Comparison of ENCODE assay signal across 9 mouse cellular contexts in genomic region chr6:48177936-48178335, GRCm38 (mm10).
DNase-seq lines count a peak whose midpoint lies in the region; ATAC-seq and TF ChIP-seq lines count a peak whose summit lies in the region.
"Had no signal": no experiment of that assay in that cellular context is flagged by ENCODE, and none has a peak within 500 bp of the region (broad histone marks: within the 10 kb centered on the region; RNA-seq: fewer than 3 reads in every experiment).

No protein-coding gene starts in this region.

- 6% methylated on average over 2 of the region's 2 CpGs for whole genome bisulfite sequencing in forebrain, embryonic 11.5 days
- 8% methylated on average over 2 of the region's 2 CpGs for WGBS in forebrain, embryonic 13.5 days
- WGBS in forebrain, postnatal 0 days: 11% methylated on average over 2 of the region's 2 CpGs
- WGBS in large intestine, adult 2 months: 7% methylated on average over 2 of the region's 2 CpGs

- no peak overlapping the region for H3K27ac ChIP-seq in forebrain, embryonic 11.5 days (ENCODE audit: low read depth, low read length)
- no peak overlapping the region for H3K27ac ChIP-seq in forebrain, embryonic 13.5 days
- no peak overlapping the region for H3K27ac ChIP-seq in forebrain, postnatal 0 days (ENCODE audit: low read depth, low read length)

- 0 out of 2 replicates have a peak, but pooled peaks cover 1% of the 10 kb centered on the region for H3K4me1 ChIP-seq in forebrain, embryonic 11.5 days (replicated peaks; ENCODE audit: control insufficient read depth, insufficient read depth, low read length)
- H3K4me1 ChIP-seq in forebrain, embryonic 13.5 days: 0 out of 2 replicates have a peak, but pooled peaks cover 4% of the 10 kb centered on the region
- no peaks in the 10 kb centered on the region for H3K4me1 ChIP-seq in forebrain, postnatal 0 days (ENCODE audit: insufficient read depth)

- H3K27me3 ChIP-seq in forebrain, embryonic 11.5 days (ENCODE audit: control insufficient read depth, insufficient read depth, low read length): no peaks in the 10 kb centered on the region
- no peaks in the 10 kb centered on the region for H3K27me3 ChIP-seq in forebrain, embryonic 13.5 days
- H3K27me3 ChIP-seq in forebrain, postnatal 0 days (ENCODE audit: insufficient read depth, low read length): no peaks in the 10 kb centered on the region

- no peak overlapping the region for H3K9ac ChIP-seq in forebrain, embryonic 11.5 days (ENCODE audit: low read length)
- H3K9ac ChIP-seq in forebrain, embryonic 13.5 days: no peak overlapping the region
- no peak overlapping the region for H3K9ac ChIP-seq in forebrain, postnatal 0 days

- no peaks in the 10 kb centered on the region for H3K9me3 ChIP-seq in forebrain, embryonic 11.5 days (ENCODE audit: control insufficient read depth, low read length)
- no peaks in the 10 kb centered on the region for H3K9me3 ChIP-seq in forebrain, embryonic 13.5 days (replicated peaks)
- H3K9me3 ChIP-seq in forebrain, postnatal 0 days (ENCODE audit: low read length): no peaks in the 10 kb centered on the region
- H3K9me3 ChIP-seq: G1E had no signal

- peak; percentile 56 for DNase-seq in forebrain, embryonic 11.5 days (ENCODE audit: low spot score)
- DNase-seq in A20 (ENCODE audit: low read depth, low spot score): peak; percentile 73
- peak; percentile 39 for DNase-seq in c-Kit-positive CD71-negative TER-119-negative erythroid progenitor cells, embryonic 14.5 days (ENCODE audit: low read depth)
- peak; percentile 85 for DNase-seq in forebrain, postnatal 0 days
- DNase-seq in large intestine, adult 2 months (ENCODE audit: low read depth, low spot score): peak; percentile 18
- DNase-seq in lung, postnatal 14 days: peak; percentile 71
- peak; percentile 67 for DNase-seq in testis, postnatal 10 days (ENCODE audit: low spot score)

- no peak overlapping the region for H3K4me2 ChIP-seq in forebrain, embryonic 11.5 days (ENCODE audit: low read depth, low read length, severe bottlenecking)
- H3K4me2 ChIP-seq in forebrain, embryonic 13.5 days: no peak overlapping the region
- no peak overlapping the region for H3K4me2 ChIP-seq in forebrain, postnatal 0 days (ENCODE audit: low read depth)

- no peak for ATAC-seq in forebrain, embryonic 11.5 days (replicated peaks; ENCODE audit: low FRiP score)
- ATAC-seq in forebrain, embryonic 13.5 days: no peak
- peak; percentile 32 for ATAC-seq in forebrain, postnatal 0 days

- no peak overlapping the region for H3K4me3 ChIP-seq in forebrain, embryonic 11.5 days (ENCODE audit: low read depth, low read length)
- no peak overlapping the region for H3K4me3 ChIP-seq in forebrain, embryonic 13.5 days
- no peak overlapping the region for H3K4me3 ChIP-seq in forebrain, postnatal 0 days (ENCODE audit: low read depth, low read length)

- no peaks in the 10 kb centered on the region for H3K36me3 ChIP-seq in forebrain, embryonic 11.5 days (ENCODE audit: control insufficient read depth, insufficient read depth, low read length)
- H3K36me3 ChIP-seq in forebrain, embryonic 13.5 days (ENCODE audit: poor library complexity, severe bottlenecking): no peaks in the 10 kb centered on the region
- no peaks in the 10 kb centered on the region for H3K36me3 ChIP-seq in forebrain, postnatal 0 days (ENCODE audit: insufficient read depth)
- H3K36me3 ChIP-seq: G1E had no signal

- peak; percentile 67 for TF ChIP-seq CTCF in forebrain, postnatal 0 days (IDR thresholded peaks at IDR 0.05; ENCODE audit: low read depth)

Comparison
In these comparisons a context has a peak if more than half of its experiments do, and no peak if none do; other contexts are left out.
1. DNase-seq: peak in every context shown above with its lines; median percentile 85 in forebrain, postnatal 0 days; 73 in A20; 71 in lung, postnatal 14 days; 67 in testis, postnatal 10 days; 56 in forebrain, embryonic 11.5 days; 39 in c-Kit-positive CD71-negative TER-119-negative erythroid progenitor cells, embryonic 14.5 days; 18 in large intestine, adult 2 months.